Mouse (Mus musculus): ENCODE data around the gene Fndc3b. TPM values are rescaled to one million over a fixed set of nuclear protein-coding genes. Genes with fewer than 3 reads are reported as not detected.

Fndc3b gene
- polyA plus RNA-seq, 2 experiments from 2014 or later, result 0.28 to 0.51 TPM

DNA sequence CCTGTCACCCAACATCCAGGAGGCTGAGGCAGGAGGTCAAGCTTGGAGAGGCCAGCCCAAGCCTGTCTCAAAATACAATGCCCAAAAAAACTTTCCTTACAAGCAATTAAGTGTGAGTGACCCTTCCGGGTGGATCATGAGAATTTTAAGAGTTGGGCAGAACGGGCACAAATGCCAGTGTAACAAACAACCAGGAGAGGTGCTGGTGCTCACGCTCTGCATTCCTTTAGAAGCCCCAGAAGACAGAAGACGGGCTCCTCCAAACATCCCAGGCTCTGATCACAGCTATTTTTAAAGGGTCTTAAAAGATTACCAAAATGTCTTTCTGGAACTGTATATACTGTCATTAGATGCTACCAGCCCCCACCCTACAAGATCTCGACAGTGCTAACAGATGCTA lies 2.5 kb downstream of the Fndc3b start:
- ATAC-seq, result no peak

DNA sequence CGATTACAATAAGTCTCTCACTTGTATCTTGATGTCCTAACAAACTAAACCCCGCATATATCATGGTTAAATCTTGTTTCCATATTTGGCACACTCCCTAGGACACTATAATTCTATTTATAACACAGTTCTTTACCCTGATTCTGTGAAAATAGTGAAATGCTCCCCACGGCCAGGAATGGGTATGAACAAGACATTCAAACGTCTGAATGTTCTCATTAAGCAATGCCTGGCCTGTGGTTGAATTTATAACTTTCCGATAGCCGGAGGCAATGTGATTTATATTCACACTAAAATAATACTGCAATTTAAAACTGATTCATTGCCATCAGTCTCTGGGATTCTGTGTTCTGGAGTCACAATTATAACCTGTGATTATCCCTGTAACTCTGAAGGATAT lies 5.3 kb downstream of the Fndc3b start:
- ATAC-seq, result no peak

DNA sequence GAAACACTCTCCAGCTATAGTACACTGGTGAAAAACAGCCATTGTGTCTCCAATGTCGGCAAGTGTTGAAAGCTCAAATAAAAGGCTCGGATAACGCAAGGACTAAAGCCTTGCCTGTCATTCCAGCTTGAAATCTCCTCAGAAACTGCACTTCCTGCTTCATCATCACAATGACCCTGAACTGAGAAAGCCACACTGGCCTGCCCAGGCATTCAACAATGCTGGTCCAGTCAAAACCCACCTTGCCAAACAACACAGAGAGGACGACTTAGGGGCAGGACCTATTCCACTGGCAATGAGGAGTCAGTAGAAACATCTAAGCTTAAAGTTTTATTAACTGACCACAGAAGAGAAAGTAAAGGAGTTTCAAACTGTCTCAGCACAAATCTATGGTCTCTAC lies 6.1 kb downstream of the Fndc3b start:
- ATAC-seq, result no peak

DNA sequence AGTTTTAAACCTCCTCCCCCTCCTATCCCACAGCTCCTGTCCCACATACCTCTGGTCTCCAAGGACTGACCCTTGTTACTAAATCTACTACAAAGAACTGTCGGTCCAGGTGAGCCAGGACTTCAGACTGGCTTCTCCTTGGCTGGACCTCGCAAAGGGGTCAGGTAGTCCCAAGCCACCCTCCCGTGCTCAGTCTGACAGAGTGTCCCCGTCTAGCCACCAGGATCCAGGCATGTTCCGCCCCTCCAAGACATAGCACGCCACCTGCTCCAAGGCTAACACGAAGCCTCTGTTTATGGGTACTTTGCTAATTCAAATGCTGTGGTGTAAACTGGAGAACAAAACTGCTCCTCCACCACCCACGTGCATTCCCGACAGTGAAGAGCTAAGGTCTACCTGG lies 6.5 kb downstream of the Fndc3b start:
- no peak for ATAC-seq

DNA sequence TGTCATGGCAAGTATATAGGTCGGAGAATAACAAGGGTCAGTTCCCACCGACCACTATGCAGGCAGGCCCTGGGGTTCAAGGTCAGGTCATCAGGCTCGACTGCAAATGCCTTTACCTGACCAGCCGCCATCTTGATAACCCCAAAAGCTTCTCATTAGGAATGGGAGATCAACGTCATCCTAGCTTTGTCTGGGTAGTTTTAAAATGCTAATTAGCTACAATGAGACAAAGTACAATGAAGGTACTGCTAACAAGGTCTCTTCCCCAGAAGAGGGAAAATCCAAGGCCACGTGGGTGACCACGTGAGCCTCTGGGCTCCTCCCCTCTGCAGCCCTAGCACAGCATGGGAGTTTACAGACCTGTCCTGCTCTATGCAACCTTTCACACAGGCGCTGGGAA lies 7.6 kb downstream of the Fndc3b start:
- no peak for ATAC-seq

DNA sequence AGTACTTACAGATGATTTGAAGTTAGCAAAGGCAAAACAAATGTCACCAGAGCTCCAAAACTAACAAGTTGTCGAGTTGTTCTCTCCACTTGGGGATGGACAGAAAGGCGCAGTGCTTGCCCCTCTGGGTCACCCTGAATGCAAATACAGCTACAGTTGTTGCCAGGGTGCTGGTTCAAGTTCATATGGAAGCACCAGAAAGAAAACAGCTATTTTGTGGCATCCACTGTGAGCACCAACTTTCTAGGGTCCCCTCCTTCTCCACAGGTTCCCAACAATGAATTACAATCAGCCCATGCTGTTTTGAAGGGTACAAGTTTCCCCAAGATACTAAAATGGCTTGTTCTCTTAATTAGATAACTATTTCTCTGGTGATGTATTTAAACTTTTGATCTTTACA lies 8.0 kb downstream of the Fndc3b start:
- ATAC-seq, result no peak

DNA sequence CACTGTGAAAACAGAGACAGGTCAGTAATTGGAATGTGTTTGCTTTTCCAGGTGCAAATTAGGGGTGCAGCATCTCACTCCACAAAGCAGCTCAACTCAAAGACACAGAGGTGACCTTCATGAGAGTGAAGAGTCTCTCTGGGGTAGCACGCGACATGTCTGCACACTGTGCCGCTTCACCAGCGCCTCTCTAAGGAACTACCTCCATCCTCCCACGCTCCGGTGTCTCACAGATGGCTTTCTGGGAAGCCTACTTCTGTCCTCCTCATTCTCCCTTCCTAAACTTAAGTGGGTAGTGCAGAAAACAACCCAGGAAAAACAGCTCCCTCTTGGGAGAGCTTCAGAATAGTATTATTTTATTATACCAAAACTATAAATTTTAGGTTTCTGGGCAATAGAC lies 12.4 kb downstream of the Fndc3b start:
- no peak for ATAC-seq

DNA sequence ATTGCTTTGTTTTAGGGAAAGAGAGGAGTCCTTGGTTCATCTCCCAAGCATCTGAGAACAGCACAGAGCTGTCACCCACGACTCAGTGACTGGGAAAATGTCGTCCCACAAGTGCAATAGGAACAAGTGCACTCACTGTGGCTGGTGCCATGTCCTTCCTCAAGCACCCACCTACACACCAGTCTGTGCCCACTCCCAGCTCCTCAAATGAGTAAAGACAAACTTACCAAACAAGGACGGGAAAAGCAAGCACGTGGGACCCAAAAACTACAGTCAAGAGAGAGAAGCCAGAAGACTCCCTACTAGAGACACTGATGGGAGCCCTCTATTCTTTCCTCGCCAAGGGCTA lies 14.7 kb downstream of the Fndc3b start:
- no peak for ATAC-seq

DNA sequence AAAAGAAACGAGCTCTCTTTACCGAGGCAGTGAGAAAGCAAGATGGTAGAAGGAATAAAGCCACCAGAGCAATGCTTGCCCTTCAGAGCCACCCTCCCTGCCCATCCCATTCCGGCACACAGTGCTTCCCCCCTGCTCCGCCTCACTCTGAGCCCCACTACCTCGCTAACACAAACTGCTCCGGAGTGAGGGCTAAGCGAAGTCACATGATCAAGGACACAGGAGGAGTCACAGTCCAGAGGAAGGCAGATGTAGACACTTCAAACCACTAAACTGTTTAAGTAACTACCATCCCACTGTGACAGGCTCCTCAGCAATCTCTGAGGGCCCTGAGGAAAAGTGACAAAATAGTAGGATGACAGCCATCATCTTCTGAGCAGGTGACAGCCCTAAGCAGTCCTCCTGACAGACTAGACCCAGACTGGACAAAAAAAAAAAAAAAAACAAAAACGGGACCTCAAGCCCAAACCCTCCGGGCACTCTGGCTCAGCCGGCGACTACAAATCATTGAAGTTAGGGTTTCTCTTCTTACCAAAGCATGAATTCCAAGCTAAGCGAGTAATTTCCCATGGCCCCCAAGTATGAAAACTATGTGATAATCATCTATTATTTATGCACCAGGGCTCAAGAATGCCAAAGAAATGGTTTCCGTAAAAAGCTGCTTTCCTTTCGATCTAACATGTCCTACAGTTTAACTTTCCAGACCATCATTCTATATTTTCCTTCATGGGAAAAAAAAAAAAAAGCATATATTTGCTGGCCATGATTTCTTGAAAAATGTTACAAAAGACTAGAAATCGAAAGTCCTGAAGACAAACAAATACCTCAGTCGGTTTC lies 15.3 kb downstream of the Fndc3b start:
- no peak for ATAC-seq

DNA sequence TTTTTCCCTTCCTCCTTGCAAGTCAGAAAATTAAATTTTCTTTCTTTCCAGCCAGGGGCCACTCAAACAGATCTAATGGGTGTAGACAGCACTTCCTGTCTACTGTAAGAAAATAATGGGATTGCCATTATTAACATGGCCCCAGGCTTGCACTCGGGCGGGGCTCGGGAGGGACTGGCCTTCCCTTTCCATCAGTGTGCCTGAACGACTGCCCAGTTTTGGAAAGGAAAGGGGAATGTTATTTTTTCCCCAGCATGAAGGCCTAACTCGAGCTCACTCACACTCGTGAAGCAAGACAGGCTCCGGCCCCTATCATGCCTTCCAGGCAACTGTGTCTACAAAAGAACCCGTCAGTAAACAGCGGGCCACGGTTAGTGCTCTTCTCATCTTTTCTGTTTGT lies 16.5 kb downstream of the Fndc3b start:
- no peak for ATAC-seq

DNA sequence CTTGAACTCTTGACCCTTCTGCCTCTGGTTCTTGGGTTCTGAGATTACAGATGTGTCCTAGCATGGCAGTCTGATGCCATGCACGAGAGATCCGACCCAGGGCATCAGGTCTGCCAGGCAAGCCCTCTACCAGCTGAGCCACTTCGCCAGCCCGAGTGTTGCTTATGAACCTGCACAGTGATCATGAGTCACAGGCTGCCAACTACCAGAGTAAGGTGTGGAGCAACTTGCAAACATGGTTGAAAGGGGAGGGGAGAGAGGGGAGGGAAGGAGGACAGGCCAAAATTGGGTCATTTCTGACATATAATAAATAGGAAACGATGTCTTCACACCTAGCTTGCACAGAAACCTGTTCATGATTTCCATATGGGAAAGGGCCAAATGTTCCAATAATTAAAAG lies 17.0 kb downstream of the Fndc3b start:
- ATAC-seq, result no peak

DNA sequence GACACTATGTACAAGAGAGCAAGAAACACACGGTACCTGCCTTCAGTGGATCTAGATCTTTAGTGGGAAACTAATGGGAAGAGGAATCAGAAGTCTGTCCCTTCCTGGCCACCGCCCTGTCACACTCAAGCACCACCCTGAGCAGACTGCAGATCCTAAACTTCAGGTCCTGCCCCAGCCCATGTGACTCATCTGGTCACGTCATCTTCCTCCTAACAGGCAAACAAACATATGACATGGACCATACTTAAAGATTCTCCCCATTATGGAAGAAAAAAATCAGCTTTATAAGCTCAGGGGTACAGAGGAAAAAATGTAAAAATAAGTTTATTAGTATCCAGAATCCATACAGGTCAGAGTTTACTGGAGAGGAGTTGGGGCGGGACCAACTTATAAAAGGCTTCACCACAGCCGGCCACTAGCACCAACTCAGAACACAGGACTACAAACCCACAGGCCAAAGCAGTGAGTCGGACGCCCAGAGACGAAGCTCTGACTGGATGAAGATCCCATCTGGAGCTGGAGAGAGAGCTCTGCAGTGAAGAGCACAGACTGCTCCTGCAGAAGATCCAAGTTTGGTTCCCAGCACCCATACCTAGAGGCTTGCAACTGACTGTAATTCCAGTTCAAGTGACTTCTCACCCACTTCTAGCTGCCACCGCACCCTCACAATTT lies 19.5 kb downstream of the Fndc3b start:
- no peak for ATAC-seq

DNA sequence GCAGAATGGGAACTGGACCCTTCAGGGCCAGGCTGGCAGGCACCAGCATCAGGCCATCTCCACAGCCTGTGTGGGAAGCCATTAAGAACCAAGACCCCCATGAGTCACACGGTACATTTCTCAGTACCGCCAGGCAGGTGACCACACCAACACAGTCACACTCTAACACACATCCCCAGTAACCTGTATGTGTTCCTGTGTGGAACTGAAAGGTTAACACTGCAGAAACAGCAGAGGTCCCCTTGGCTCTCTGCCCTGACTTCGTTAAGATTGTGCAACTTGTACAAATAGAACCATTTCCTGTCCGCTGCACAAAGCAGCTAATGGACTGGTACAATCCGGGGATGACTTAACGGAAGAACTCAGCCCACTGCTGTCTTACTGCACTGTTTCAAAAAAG lies 21.1 kb downstream of the Fndc3b start:
- ATAC-seq, result no peak

DNA sequence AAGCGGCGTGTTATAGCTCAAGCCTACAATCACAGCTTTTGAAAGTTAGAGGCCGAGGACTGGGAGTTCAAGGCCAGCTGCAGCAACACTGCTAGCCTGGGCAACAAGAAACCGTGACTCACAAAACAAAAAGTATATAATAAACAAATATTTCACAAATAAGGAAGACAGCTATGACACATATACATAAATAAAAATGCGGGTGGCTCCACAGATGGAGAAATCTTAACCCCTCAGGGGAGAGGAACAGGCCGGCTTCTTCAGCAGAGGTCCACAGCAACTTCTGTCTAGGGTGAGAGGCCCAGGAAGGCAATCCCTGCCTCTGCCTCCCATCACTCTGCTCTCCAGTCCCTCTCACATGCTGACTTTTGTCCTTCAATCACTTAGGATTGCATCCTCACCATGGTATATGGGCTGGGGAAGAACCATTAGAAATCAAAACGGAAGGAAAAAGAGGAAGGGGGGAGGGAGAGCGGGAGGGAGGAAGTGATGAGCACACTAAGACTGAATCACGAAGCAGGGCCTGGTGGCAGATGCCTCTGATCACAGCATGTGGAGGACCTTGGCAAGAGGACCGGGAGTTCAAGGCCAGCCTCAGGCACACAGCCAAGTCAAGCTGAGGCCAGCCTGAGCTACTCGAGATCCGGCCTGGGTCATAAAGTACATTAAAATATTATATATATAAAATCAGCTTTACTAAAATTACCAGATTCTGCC lies 21.8 kb downstream of the Fndc3b start:
- ATAC-seq, result no peak

DNA sequence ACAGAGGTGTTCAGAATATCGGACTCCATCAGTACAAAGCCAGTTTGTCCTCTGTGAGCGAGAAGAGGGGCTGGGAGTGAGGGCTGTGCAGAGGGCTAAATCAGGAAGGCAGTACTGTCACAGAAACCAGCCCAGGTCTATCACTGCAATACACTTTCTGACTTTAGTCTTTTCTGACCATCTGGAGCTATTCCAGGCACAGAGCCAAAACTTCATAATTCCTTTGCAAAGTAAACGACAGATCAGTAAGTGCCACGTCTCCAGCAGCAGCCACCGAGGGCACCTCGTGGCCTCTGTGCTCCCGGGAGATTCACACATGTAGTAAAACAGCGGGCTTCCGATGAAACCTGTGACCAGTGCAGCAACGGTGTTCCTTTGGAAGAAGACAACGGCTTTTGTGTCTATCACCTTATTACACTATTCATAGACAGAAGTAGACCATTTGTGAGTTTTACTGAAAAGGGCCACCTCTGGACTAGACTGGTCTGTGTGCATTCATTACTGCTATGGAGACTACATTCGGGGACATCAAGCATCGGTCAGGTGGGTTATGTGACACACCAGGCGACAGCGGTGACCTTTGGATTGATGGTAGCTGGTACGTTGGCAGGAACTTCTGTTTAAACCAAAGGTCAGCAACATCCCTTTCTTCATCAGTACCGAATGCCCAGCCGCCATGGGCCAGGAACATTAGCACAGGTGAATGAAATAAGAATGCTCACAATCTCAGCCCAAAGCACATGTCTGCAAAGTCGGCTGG lies 24.2 kb downstream of the Fndc3b start:
- ATAC-seq, result no peak

DNA sequence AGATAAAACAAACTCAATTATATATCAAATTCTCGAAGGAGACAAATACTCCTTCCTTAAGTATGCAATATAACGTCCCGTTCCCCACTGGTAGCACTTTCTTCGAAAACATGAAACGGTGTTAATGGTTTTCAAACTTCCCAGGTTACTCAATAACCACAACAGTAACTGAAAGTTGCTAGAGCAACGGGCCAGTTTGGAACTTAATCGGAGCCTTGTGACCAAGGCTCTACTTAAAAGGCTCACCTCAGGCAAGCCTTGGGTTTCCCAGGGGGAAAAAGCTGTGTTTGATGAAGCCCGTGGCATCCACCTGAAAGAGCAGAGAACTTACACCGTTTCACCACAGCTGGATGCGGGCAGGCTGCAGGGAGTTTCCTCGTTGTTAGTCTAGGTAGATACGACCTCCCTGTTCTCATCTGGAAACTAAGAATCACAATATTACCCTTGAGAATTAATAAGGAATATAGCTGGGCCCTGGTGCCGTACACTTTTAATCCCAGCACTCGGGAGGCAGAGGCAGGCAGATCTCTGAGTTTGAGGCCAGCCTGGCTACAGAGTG lies 25.4 kb downstream of the Fndc3b start:
- no peak for ATAC-seq

DNA sequence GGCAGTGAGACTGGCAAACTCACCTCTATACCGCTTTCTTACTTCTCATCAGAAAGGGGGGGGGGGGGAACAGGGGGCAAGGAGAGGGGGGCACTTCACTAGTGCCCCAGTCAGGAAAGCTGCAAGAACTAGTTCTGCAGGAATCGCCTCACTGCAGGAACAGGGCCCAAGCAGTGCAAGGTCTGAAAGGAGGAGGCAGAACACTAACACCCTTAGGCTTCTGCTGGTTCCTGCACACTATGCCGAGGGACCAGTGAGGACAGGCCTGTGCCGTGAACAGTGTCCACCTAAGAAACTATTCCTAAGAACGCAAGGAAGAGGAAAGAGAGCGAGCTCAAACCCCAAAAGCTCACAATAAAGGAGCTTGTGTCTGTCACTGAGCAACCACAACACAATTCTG lies 26.0 kb downstream of the Fndc3b start:
- no peak for ATAC-seq

DNA sequence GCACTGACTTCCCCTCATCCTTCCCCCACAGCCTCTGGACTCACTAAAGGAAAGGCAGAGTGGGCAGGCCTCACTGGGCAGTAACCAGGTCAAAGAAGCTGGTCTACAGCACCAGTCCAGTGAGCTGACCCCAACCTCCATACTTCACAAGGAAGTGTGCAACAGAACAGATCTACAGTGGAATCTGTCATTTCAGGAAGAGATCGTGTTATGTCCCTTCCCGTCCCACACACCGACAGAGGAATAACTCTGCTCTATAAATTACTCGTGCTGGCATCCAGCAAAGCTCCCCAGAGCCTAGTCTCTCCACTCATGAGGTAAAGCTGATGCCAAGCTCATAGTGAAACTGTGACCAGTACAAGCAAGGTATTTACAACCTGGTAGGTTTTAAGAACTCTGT lies 27.7 kb downstream of the Fndc3b start:
- no peak for ATAC-seq

DNA sequence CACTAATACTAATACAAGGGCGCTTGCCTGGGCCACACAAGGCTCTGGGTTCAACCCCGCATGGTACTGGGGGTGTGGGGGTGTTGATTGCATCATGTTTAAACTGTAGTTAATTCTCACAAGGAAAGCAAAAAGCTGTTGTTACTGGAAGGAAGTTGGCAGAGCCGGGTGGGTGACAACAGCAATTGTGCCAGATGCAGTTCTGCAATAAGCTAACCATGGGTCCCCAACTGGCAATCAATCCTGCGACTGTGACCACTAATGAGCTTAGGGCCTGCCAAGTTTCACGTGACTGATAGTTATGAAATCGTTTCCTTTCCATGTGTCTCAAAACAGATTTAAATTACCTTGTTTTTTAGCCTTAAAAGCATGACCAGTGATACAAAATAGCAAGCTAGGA lies 33.5 kb downstream of the Fndc3b start:
- ATAC-seq, result no peak

DNA sequence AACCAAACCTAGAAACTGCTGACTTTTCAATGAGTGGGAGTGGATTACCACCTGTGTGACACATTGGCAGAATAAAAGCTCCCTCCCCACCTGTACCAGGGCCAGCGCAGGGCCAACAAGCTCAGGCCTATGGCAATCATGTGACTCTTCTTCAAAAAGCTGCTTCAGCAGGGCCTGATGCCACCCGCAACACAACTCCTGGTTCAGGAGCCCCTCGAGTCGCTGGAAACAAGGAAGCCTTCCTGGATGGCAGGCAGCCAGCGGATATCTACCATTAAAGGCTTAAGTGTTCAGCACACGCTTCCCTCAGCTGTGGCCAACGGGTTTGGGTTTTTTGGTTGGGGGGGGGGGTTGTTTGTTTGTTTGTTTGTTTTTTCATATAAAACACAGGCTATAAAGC lies 37.4 kb downstream of the Fndc3b start:
- no peak for ATAC-seq

DNA sequence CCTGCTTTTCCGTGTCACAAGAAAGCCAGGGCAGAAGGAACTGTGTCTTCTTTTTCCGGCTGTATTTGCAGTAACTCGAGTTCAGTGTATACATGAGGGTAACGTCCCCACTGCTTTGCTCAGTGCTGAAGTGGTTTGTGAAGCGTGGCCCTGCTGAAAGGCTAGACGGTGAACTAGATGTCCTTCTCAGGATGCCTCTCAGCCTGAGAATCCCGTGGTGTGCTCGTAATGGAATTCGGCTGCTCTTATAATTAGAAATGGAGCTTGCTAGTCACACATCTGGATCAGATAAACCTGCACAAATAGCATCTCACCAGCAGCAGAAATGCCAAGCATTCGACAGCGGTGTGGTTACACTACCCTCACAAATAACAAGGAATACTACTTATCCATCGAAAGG lies 40.7 kb downstream of the Fndc3b start:
- no peak for ATAC-seq

DNA sequence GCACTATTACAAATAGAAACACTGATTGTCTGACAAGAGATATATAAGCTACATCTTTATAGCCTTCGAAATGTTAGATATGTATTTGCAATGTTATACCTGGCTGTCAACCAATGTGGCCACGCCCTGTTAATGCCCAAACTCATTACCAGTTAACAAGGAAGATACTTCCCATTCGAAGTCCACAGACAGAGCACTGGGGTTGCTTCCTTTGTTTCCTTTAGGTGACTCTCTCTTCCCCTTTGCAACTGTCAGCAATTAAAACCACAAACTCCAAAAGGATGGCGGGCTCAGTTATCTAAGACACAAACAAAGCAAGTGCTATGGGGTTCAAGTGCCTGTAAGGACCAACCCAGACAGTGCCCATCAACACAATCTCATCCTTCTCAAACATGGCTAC lies 43.8 kb downstream of the Fndc3b start:
- ATAC-seq, result no peak

DNA sequence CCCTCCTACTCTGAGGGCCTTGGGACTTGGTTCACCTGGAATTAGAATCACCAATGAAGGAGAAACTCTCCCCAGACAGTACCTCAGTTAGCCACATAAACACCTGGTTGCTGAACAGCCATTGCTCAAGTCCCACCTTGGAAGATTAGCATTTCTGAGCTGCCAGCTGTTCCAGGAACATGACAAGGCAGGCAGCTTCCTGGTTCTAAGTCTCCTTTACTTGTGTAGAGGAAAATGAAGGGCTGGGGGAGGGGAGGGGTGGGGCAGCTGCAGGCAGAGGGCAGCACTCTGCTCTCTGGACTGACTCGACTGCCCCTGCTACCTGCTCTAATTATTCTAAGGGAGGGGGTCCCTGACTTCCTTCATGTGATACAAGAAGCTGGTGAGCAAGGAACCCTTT lies 45.8 kb downstream of the Fndc3b start:
- no peak for ATAC-seq

Measured in CD4-positive, CD25-positive, alpha-beta regulatory T cell, adult 4 months (primary cell).